Mouse (Mus musculus) spleen, postnatal 10 days (tissue): ENCODE results near the gene Chpt1.

Experiments used
- DNase-seq, 2 experiments: peaks; one replicate each; pipeline ENCODE4 v3.0.0; 2021 to 2022; ENCODE audit warnings: low spot score in 2 of 2

The Chpt1 gene

DNA sequence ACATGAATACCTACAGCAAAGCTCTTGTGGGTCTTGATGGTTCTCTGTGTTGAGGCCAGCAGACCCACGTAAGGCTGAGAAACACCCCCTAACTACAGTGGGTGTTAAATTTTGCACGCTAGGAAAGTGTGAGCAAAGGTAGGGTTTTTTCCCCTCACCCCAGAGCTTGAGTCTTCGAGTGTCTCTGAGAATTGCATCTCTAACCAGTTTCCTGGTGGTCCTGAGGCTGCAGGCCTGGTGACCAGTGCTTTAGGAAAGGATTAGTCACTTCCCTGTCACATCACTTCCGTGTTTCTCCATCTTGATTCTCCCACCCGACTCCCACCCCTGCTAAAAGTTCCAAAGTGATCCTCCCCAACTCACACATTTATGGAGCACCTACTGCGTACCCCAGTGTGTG is 99.7 kb downstream of the Chpt1 start:
- DNase-seq = no peak

DNA sequence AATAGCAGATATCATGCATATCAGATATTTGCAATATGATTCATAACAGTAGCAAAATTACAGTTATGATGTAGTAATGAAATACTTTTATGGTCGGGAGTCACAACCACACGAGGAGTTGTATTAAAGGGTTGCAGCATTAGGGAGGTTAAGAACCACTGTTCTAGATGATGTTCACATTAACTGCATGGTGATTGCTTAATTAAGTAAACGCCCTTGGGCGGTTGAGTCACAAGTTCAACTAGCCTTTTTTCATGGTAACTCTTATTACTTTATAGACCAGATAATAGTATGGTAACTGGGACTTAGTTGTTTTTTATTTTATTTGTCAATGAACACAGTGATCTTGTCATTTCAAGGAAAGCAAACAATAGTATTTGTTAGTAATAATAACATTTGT is 100.9 kb downstream of the Chpt1 start:
- no peak for DNase-seq
